Mouse (Mus musculus): ENCODE measurements around the gene Unc45b. TPM values are rescaled to one million over a fixed set of nuclear protein-coding genes. Genes with fewer than 3 reads are reported as not detected.
"Not testable (repeated sequence)": the region's sequence is repeated elsewhere in the genome, so short reads cannot be mapped to it uniquely, and the experiment has no call there.

Unc45b gene
- polyA plus RNA-seq, 1 experiment from 2014 or later, result 1.7 TPM

DNA sequence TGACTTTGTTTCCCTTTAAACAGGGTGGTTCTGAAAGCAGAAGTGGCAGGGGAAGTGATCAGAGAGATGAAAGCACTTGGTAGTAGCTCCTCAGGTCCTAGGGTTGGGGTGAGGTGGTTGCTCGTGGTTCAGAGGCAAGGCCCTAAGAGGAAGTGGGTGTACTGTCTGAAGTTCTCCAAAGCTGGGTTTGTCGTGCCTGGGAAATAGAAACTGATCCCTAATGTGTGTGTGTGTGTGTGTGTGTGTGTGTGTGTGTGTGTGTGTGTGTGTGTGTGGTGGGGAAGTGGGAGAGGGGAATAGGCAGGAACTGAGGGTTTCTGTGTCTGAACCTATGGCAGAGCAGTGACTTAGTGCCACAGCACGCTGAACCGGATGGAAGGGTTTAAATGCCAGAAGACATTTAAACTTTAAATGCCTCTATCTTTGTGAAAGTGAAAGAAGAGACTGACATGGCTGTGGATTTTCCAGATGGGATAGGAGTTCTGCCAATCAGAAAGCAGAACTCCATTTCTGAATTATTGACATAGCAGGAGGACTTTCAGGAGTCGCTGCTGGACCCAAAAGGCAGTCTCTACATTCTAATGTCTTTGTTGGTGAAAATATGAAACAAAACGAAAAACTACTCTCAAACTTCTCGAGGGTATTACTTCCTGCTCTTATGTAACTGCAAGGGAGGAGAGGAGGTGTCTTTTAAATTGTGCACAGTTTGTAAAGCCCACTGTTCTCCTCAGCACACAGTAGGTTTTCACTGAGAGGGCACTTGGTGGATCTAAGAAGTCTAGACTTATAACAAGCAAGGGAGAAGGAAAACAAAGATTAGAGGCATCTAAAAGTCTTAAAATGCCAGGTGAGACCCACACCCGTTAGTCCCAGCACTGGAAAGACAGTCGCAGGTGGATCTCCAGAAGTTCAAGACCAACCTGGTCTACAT lies 42.5 kb downstream of the Unc45b start:
- H3K27ac ChIP-seq (replicated peaks), result no peak overlapping the region
- peaks cover 7% of the 10 kb centered on the region for H3K4me1 ChIP-seq (replicated peaks)
- 67% methylated on average over 9 of the region's 9 CpGs for WGBS
- no peak overlapping the region for H3K4me3 ChIP-seq
- H3K27me3 ChIP-seq, result peaks cover 66% of the 10 kb centered on the region
- no peak overlapping the region for H3K4me2 ChIP-seq
- no peaks in the 10 kb centered on the region for H3K9me3 ChIP-seq
- ATAC-seq (ENCODE audit: low read depth), result no peak
- no peaks in the 10 kb centered on the region for H3K36me3 ChIP-seq
- H3K9ac ChIP-seq, result no peak overlapping the region

DNA sequence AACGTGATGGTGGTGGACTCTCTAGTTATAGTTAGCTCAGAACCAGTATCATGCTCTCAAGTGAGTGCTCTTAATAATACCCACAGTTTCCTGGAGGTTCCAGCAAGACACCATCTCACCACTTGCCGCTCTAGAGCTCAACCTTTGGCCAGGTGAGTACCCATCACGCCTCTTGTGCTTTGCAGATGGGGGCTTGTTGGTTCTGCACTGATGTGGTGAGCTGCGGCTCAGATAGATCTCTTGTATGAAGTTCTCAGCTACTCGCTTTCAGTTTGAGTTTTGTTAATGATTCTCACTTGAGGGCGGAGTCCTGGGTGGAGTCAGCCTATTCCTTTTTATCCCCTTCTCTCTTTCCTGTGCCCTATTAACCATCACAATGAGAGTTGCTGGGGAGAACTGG lies 44.3 kb downstream of the Unc45b start:
- H3K9me3 ChIP-seq, result no peaks in the 10 kb centered on the region
- peaks cover 7% of the 10 kb centered on the region for H3K4me1 ChIP-seq (replicated peaks)
- H3K9ac ChIP-seq, result no peak overlapping the region
- peaks cover 55% of the 10 kb centered on the region for H3K27me3 ChIP-seq
- no peak for ATAC-seq (ENCODE audit: low read depth)
- 79% methylated on average over 6 of the region's 6 CpGs for WGBS
- H3K4me3 ChIP-seq, result no peak overlapping the region
- H3K36me3 ChIP-seq, result no peaks in the 10 kb centered on the region
- no peak overlapping the region for H3K4me2 ChIP-seq
- H3K27ac ChIP-seq (replicated peaks), result no peak overlapping the region

DNA sequence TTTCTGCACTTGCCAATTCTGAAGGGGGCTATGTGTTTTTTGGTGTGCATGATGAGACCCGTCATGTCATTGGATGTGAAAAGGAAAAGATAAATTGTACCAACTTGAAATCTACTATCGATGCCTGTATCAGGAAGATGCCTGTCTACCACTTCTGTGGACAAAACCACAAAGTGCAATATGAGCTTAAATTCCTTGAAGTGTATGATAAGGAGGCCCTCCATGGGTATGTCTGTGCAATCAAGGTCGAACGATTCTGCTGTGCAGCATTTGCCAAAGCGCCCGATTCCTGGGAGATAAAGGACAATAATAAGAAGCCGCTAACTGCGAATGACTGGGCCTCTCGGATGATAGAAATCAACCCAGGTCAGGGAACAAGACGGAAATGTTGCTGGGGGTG lies 46.6 kb downstream of the Unc45b start:
- H3K36me3 ChIP-seq, result no peaks in the 10 kb centered on the region
- H3K4me3 ChIP-seq, result no peak overlapping the region
- H3K4me1 ChIP-seq (replicated peaks), result peaks cover 3% of the 10 kb centered on the region; the same call in 1 of the 2 replicates
- WGBS, result 80% methylated on average over 10 of the region's 10 CpGs
- H3K27ac ChIP-seq (replicated peaks), result no peak overlapping the region
- H3K9ac ChIP-seq, result no peak overlapping the region
- no peak overlapping the region for H3K4me2 ChIP-seq
- H3K9me3 ChIP-seq, result no peaks in the 10 kb centered on the region
- peaks cover 32% of the 10 kb centered on the region for H3K27me3 ChIP-seq
- ATAC-seq (ENCODE audit: low read depth), result no peak

DNA sequence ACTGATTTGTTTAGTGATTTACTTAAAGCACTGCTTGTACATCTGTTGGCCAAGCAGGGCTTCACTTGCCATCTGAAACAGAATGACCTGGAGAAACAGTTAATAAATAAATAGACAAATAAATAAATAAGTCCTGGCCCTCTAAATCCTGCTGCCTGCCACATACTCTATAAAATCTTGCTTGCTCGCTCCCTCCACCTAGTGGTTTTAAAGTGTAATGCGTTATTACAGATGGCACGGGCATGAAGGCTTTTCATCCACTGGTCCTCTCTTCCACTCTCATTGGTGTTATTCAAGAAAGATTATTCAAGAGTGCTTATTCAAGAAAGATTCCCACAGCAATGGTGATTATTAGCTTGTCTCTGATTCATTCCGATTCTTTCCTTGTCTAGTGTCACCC lies 49.3 kb downstream of the Unc45b start:
- no peak for ATAC-seq (ENCODE audit: low read depth)
- H3K9ac ChIP-seq, result no peak overlapping the region
- no peak overlapping the region for H3K27ac ChIP-seq (replicated peaks)
- no peaks in the 10 kb centered on the region for H3K36me3 ChIP-seq
- H3K27me3 ChIP-seq, result peaks cover 5% of the 10 kb centered on the region
- no peaks in the 10 kb centered on the region for H3K4me1 ChIP-seq (replicated peaks)
- no peak overlapping the region for H3K4me2 ChIP-seq
- no peak overlapping the region for H3K4me3 ChIP-seq
- WGBS, result 12% methylated on average over 4 of the region's 4 CpGs
- no peaks in the 10 kb centered on the region for H3K9me3 ChIP-seq

DNA sequence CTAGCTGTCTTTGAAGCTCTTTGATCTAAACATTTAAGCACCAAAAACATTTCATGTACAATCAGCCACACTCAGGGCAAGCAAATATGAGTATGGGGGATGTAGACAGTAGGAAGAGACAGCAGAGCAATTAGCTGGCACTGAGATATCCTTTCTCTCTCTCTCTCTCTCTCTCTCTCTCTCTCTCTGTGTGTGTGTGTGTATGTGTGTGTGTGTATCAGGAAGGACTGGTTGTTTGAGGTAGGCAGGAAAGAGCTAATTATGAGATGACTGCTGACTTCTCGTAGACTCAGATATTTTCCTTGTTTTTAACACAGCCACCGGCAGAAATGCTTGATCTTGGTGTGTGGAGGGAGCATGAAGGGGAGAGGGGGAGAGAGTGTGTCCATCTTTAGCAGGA lies 51.4 kb downstream of the Unc45b start:
- H3K9ac ChIP-seq, result no peak overlapping the region
- H3K9me3 ChIP-seq, result no peaks in the 10 kb centered on the region
- no peaks in the 10 kb centered on the region for H3K36me3 ChIP-seq
- H3K4me3 ChIP-seq, result no peak overlapping the region
- WGBS, result 89% methylated on average over 2 of the region's 2 CpGs
- H3K27ac ChIP-seq (replicated peaks), result no peak overlapping the region
- H3K4me1 ChIP-seq (replicated peaks), result no peaks in the 10 kb centered on the region
- H3K4me2 ChIP-seq, result no peak overlapping the region
- H3K27me3 ChIP-seq, result peaks cover 5% of the 10 kb centered on the region
- ATAC-seq (ENCODE audit: low read depth), result no peak

DNA sequence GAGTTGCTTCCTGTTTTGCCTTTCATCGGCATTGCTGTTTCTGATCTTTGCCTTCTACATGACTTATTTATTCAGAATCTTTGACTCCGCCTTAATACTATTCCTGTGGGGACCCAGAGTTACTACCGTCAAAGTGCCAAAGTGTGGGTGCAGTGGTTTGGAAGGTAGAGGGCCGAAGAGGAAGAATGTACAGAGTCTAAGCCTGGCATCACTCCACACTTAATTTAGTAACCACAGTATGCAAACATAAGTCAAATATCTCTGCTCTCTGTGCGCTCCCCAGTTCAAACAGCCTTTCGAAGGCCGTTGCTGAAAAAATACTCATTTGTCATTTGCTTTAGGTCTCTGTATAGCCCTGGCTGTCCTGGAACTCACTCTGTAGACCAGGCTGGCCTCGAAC lies 51.9 kb downstream of the Unc45b start:
- no peak overlapping the region for H3K4me2 ChIP-seq
- ATAC-seq (ENCODE audit: low read depth), result no peak
- no peaks in the 10 kb centered on the region for H3K4me1 ChIP-seq (replicated peaks)
- no peak overlapping the region for H3K9ac ChIP-seq
- peaks cover 5% of the 10 kb centered on the region for H3K27me3 ChIP-seq
- no peak overlapping the region for H3K27ac ChIP-seq (replicated peaks)
- 83% methylated on average over 8 of the region's 8 CpGs for WGBS
- H3K9me3 ChIP-seq, result no peaks in the 10 kb centered on the region
- no peak overlapping the region for H3K4me3 ChIP-seq
- H3K36me3 ChIP-seq, result no peaks in the 10 kb centered on the region

DNA sequence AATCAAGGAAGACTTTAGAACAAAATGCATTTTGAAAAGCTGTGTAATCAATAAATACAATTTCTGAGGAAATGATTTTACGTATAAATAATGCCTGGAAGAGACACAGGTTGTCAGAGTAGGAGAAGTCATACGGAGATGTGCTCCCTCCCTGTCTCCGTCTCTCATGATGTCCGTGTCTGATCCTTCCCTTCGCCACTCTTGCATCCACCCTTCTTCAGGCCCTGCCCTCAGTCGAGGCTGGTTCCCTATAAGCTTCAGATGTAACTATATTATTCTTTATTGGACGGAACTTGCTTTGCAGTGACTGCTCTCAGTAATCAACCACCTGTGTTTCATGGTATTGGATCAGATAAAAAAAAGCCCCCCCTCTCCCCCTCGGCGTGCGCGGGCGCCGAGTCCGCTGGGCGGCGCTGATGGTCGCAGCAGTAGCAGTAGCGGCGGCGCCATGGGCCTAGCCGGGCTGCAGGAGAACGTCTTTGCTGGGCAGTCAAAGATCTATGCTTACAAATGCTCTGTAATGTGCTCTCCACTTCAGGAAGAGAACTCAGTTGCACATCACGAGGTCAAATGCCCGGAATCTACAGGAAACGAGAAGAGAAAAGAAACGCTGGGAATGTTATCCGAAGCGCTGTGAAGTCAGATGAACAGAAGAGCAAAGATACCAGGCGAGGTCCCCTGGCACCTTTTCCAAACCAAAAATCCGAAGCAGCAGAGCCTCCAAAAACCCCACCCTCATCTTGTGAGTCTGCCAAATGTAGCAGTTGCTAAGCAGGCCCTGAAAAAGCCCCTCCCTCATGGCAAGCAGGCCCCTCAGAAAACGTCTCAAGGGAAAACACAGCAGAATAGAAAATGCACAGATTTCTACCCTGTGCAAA lies 60.6 kb downstream of the Unc45b start:
- no peaks in the 10 kb centered on the region for H3K9me3 ChIP-seq
- no peaks in the 10 kb centered on the region for H3K36me3 ChIP-seq
- ATAC-seq (ENCODE audit: low read depth), result peak; percentile 72; the same call in 1 of the 2 replicates
- peak overlapping the region; percentile 18 for H3K4me3 ChIP-seq
- 9% methylated on average over 31 of the region's 31 CpGs for WGBS
- peaks cover 14% of the 10 kb centered on the region for H3K4me1 ChIP-seq (replicated peaks)
- H3K27me3 ChIP-seq, result no peaks in the 10 kb centered on the region
- H3K27ac ChIP-seq (replicated peaks), result no peak overlapping the region
- peak overlapping the region; percentile 51 for H3K4me2 ChIP-seq
- peak overlapping the region; percentile 62 for H3K9ac ChIP-seq

DNA sequence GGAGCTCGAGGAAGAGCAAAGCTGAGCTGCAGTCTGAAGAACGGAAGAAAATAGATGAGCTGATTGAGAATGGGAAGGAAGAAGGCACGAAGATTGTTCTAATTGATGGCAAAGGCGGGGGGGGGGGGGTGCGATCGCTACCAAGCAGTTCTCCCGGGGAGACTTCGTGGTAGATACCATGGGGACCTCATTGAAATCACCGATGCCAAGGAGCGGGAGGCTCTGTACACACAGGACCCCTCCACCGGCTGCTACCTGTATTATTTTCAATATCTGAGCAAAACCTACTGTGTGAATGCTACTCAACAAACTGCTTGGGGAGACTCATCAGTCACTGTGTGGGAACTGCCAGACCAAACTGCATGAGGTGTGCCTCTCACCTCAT lies 61.2 kb downstream of the Unc45b start:
- Histone ChIP-seq H3K9ac (peak overlapping the region; percentile 62), H3K27me3 (no peaks in the 10 kb centered on the region), H3K4me2 (peak overlapping the region; percentile 51), H3K4me3 (peak overlapping the region; percentile 18; the same call in 1 of the 2 replicates), H3K9me3 (no peaks in the 10 kb centered on the region), H3K36me3 (no peaks in the 10 kb centered on the region), H3K4me1 (replicated peaks) (peaks cover 14% of the 10 kb centered on the region), H3K27ac (replicated peaks) (no peak overlapping the region)
- WGBS, result 69% methylated on average over 11 of the region's 11 CpGs
- no peak for ATAC-seq (ENCODE audit: low read depth)

DNA sequence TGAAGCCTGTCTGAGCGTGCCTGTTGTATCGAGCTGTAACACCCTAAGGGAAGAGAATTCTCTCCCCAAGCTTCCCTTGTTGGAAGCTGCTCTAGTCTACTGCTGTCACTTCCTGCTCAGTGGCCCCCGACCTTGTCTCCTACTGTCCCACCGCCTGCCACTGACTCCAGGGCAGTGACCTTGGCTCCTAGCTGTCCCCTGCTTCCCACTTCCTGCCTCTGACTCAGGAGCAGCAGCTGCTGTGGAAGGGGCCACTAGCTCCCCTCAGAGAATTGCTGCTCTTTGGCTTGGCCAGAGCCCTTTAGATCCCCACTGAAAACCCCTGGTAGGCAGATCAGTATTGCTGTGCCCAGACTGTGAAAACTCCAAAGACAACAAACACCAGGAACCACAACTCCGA lies 63.6 kb downstream of the Unc45b start:
- Histone ChIP-seq H3K9me3 (no peaks in the 10 kb centered on the region), H3K9ac (no peak overlapping the region), H3K4me3 (no peak overlapping the region), H3K4me2 (no peak overlapping the region), H3K27me3 (no peaks in the 10 kb centered on the region), H3K4me1 (replicated peaks) (peaks cover 14% of the 10 kb centered on the region), H3K27ac (replicated peaks) (no peak overlapping the region), H3K36me3 (no peaks in the 10 kb centered on the region)
- ATAC-seq (ENCODE audit: low read depth), result no peak
- WGBS, result 38% methylated on average over 5 of the region's 5 CpGs

DNA sequence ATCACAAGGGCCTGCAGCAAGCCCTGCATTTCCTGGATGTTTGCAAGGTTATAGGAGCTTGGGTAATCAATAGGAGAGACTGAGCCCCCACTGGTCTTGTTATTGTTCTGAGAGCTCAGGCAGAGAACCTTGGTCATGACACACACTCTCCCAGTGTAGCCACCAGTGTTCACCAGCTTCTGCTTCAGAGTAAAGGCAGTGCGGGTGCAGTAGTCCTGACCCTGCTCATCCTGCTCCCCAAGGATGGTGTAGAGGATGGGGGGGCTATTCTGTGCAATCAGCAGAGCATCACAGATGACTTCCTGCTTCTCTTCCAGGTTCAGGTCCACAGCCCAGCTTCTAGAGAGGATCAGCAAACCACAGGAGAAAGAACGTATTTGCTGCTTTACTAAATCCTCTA lies 72.1 kb downstream of the Unc45b start:
- not testable (repeated sequence) for H3K27ac ChIP-seq (replicated peaks); H3K4me3 ChIP-seq; H3K4me2 ChIP-seq; ATAC-seq (ENCODE audit: low read depth); H3K27me3 ChIP-seq; H3K9me3 ChIP-seq; H3K36me3 ChIP-seq; H3K4me1 ChIP-seq (replicated peaks); H3K9ac ChIP-seq
- 94% methylated on average over 2 of the region's 2 CpGs for WGBS

DNA sequence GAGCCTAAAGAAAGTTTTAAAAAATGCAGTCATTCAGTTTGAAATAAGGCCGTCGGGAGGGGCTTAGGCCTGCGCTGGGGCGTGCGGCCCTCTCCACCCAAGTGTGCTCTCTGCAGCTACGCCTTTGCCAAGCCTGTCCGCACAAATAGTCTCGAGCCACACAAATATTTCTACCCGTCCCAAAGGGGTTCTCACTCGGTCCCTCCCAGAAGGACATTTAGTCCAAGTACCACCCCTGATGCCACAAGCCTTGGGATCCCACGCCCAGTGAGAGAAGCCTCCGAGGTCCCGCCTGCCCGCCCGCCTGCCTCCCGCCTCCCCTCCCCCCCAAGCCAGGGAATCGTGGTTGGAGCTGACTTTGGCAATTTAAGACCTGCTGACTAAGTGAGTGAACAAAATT lies 72.8 kb downstream of the Unc45b start:
- Histone ChIP-seq H3K27me3 (no peaks in the 10 kb centered on the region), H3K27ac (replicated peaks) (no peak overlapping the region), H3K4me2 (no peak overlapping the region), H3K4me3 (no peak overlapping the region), H3K4me1 (replicated peaks) (no peaks in the 10 kb centered on the region), H3K36me3 (no peaks in the 10 kb centered on the region), H3K9ac (no peak overlapping the region), H3K9me3 (no peaks in the 10 kb centered on the region)
- 87% methylated on average over 17 of the region's 17 CpGs for WGBS
- ATAC-seq (ENCODE audit: low read depth), result no peak

DNA sequence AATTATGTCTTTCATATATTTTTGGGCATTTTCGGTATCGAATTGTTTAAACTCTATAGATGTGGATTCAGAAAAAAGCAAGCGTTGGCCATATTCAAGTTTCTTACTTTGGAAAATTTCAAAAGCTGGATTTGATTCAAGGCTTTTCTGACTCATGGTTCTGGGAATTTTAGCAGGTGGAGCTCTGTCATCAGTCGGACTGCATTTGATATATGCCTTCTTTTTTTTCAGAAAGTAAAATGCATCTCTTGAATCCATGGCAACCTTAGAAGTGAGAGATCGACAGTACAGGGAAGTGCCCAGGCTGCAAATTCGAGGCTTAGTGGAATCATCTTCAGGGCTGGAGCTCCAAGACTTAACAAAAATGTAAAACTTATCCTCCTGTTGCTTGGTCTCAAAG lies 77.3 kb downstream of the Unc45b start:
- H3K27ac ChIP-seq (replicated peaks), result no peak overlapping the region
- WGBS, result 81% methylated on average over 6 of the region's 6 CpGs
- H3K36me3 ChIP-seq, result no peaks in the 10 kb centered on the region
- H3K4me2 ChIP-seq, result no peak overlapping the region
- no peaks in the 10 kb centered on the region for H3K9me3 ChIP-seq
- peaks cover 14% of the 10 kb centered on the region for H3K4me1 ChIP-seq (replicated peaks)
- no peak for ATAC-seq (ENCODE audit: low read depth)
- H3K27me3 ChIP-seq, result 0 out of 2 replicates have a peak, but pooled peaks cover 12% of the 10 kb centered on the region
- no peak overlapping the region for H3K4me3 ChIP-seq
- H3K9ac ChIP-seq, result no peak overlapping the region

Measured in neural tube, embryonic 13.5 days (tissue).